Mouse (Mus musculus) liver, embryonic 11.5 days (tissue): ENCODE measurements around the gene Wnt8b. TPM values are rescaled to one million over a fixed set of nuclear protein-coding genes. Genes with fewer than 3 reads are reported as not detected.

Experiments used
- ATAC-seq: fragments of 200-750 bp; cut with Nextera tagmentation; replicated peaks from 2 replicates; pipeline ENCODE4 v1.8.0; 2017; ENCODE audit warnings: moderate number of reproducible peaks, mild to moderate bottlenecking, moderate TSS enrichment, moderate library complexity; ENCODE audit not compliant: low FRiP score
- DNase-seq: peaks from one replicate; pipeline ENCODE4 v3.0.0-alpha.2; 2017; ENCODE audit warnings: low spot score
- H3K27ac ChIP-seq: fragments of 300-500 bp; sonication (generic); 2 replicates; pipeline ENCODE4 v1.5.1; 2014; ENCODE audit warnings: mild to moderate bottlenecking, low read depth, low read length, control low read depth
- H3K27me3 ChIP-seq: fragments of 300-500 bp; sonication (generic); replicated peaks from 2 replicates; pipeline ENCODE4 v1.6.1; 2014; ENCODE audit warnings: low read length, mixed read lengths; ENCODE audit not compliant: control insufficient read depth, insufficient read depth
- H3K36me3 ChIP-seq: fragments of 300-500 bp; sonication (generic); 2 replicates; pipeline ENCODE4 v1.6.1; 2014; ENCODE audit warnings: mild to moderate bottlenecking, low read length, moderate library complexity, mixed read lengths; ENCODE audit not compliant: control insufficient read depth, insufficient read depth
- H3K4me1 ChIP-seq: fragments of 300-500 bp; sonication (generic); replicated peaks from 2 replicates; pipeline ENCODE4 v1.6.1; 2014; ENCODE audit warnings: low read length, mixed read lengths; ENCODE audit not compliant: control insufficient read depth, insufficient read depth
- H3K4me2 ChIP-seq: fragments of 300-500 bp; sonication (generic); 2 replicates; pipeline ENCODE4 v1.6.1; 2014; ENCODE audit warnings: mild to moderate bottlenecking, control low read depth, moderate library complexity
- H3K4me3 ChIP-seq: fragments of 300-500 bp; sonication (generic); 2 replicates; pipeline ENCODE4 v1.5.1; 2014; ENCODE audit warnings: low read depth, low read length, control low read depth
- H3K9ac ChIP-seq: fragments of 300-500 bp; sonication (generic); 2 replicates; pipeline ENCODE4 v1.6.1; 2014; ENCODE audit warnings: low read depth, low read length, control low read depth
- H3K9me3 ChIP-seq: fragments of 300-500 bp; sonication (generic); 2 replicates; pipeline ENCODE4 v1.6.1; 2016; ENCODE audit warnings: low read length, inconsistent platforms, mixed read lengths; ENCODE audit not compliant: control insufficient read depth
- WGBS: fragments of 180-500 bp; shearing (Covaris S2); extraction: QIAGEN DNeasy Blood & Tissue Kit; methylation state at CpG from one replicate; pipeline ENCODE4 v1.1.7; 2014; 5-methylcytosine and 5-hydroxymethylcytosine counted together
- polyA plus RNA-seq: library from polyadenylated mRNA; unstranded; fragments of >200 nt; fragmentation: Nextera tagmentation; extraction: Ambion mirVana; gene quantifications from 2 replicates; pipeline ENCODE4 v1.2.1, GENCODE M21; 2014

Wnt8b gene
- polyA plus RNA-seq, 1 experiment from 2014 or later: not detected

GRCm38 (mm10) chr19:44514521-44515451, 21.5 kb downstream of the Wnt8b start:
- Histone ChIP-seq H3K27me3 (peaks cover 78% of the 10 kb centered on the region), H3K36me3 (no peaks in the 10 kb centered on the region), H3K4me3 (no peak overlapping the region), H3K4me1 (no peaks in the 10 kb centered on the region), H3K4me2 (no peak overlapping the region), H3K9me3 (no peaks in the 10 kb centered on the region), H3K27ac (no peak overlapping the region), H3K9ac (no peak overlapping the region)
- ATAC-seq (no peak), DNase-seq (no peak)
- WGBS: 13% methylated on average over 14 of the region's 14 CpGs

- H3K27me3 ChIP-seq: peaks cover 68% of the 10 kb centered on the region
- no peak overlapping the region for H3K27ac ChIP-seq
- H3K9ac ChIP-seq: no peak overlapping the region
- WGBS: 42% methylated on average over 6 of the region's 6 CpGs
- DNase-seq: no peak
- H3K4me3 ChIP-seq: no peak overlapping the region
- no peak for ATAC-seq
- no peaks in the 10 kb centered on the region for H3K36me3 ChIP-seq
- no peak overlapping the region for H3K4me2 ChIP-seq
- no peaks in the 10 kb centered on the region for H3K4me1 ChIP-seq
- no peaks in the 10 kb centered on the region for H3K9me3 ChIP-seq
Observed at GRCm38 (mm10) chr19:44515769-44516168, 22.5 kb downstream of the Wnt8b start.

DNA sequence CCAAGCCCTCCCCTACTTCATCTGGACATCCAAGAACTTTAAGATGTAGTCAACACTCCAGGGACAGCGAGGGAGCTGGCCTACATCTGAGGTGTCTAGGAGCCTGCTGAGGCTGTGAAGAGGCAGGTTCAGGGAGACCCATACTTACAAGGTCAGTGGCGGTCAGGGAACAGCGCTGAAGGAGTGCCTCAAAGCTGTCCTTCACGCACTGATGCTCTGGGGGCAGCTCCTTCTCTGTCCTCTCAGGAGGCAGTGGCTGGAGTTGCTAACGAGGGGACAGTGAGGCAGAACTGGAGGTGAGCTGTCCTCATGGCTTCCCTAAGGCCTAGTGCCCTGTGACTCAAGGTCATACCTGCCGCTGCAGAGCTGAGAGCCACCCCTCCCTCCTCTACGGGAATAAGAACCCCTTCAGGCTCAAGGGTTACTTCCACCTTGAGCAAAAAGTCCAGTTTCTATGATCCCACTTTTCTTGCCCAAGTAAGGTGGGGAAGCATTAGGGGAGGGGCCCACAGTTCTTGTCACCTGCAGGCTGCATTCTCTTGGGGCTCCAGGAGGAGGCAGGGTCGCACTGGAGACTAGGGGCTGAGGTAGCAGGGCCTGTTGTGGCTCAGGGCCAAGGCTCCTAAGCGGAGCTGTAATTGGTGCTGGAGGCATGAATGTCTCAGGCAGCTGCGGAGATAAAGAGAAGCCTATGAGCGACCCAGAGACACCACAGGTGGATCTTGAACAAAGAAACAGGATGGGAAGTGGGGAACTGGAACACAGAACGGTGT, 24.9 kb downstream of the Wnt8b start:
- H3K9ac ChIP-seq: no peak overlapping the region
- no peak for ATAC-seq
- H3K27me3 ChIP-seq: peaks cover 44% of the 10 kb centered on the region
- no peaks in the 10 kb centered on the region for H3K4me1 ChIP-seq
- H3K27ac ChIP-seq: no peak overlapping the region
- 57% methylated on average over 12 of the region's 12 CpGs for WGBS
- no peak overlapping the region for H3K4me3 ChIP-seq
- no peaks in the 10 kb centered on the region for H3K36me3 ChIP-seq
- DNase-seq: no peak
- no peaks in the 10 kb centered on the region for H3K9me3 ChIP-seq
- H3K4me2 ChIP-seq: no peak overlapping the region

DNA sequence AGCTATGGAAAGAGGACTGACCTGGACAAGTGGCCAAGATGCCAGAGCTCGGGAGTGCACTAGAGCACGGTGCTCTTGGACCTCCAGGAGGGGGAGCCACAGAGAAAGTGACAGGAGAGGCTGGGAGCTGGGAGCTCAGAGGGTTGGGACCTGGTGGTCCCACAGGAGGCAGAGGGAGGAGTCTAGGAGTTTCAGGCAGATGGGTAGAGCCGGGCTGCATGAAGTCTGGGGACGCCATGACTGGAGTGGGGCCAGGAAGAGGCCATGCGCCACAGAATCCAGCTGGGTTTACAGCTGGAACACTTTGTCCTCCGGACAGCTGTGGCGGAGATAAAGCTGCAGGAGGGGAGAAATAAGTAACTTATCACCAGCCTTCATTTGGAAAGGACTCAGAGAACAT, 25.9 kb downstream of the Wnt8b start:
- Histone ChIP-seq H3K9me3 (no peaks in the 10 kb centered on the region), H3K4me3 (no peak overlapping the region), H3K27me3 (peaks cover 34% of the 10 kb centered on the region), H3K36me3 (no peaks in the 10 kb centered on the region), H3K4me1 (no peaks in the 10 kb centered on the region), H3K4me2 (no peak overlapping the region), H3K9ac (no peak overlapping the region), H3K27ac (no peak overlapping the region)
- DNase-seq (no peak), ATAC-seq (no peak)
- 35% methylated on average over 7 of the region's 7 CpGs for WGBS

GRCm38 (mm10) chr19:44525551-44526205, 32.4 kb downstream of the Wnt8b start:
- no peak for DNase-seq
- Histone ChIP-seq H3K36me3 (no peaks in the 10 kb centered on the region), H3K9me3 (no peaks in the 10 kb centered on the region), H3K9ac (no peak overlapping the region), H3K27ac (no peak overlapping the region), H3K27me3 (peaks cover 5% of the 10 kb centered on the region; the same call in 1 of the 2 replicates), H3K4me1 (no peaks in the 10 kb centered on the region), H3K4me3 (no peak overlapping the region), H3K4me2 (no peak overlapping the region)
- WGBS: 75% methylated on average over 9 of the region's 9 CpGs
- ATAC-seq: no peak

GRCm38 (mm10) chr19:44530018-44530417, 36.7 kb downstream of the Wnt8b start:
- Histone ChIP-seq H3K27ac (no peak overlapping the region), H3K4me3 (no peak overlapping the region), H3K9ac (no peak overlapping the region), H3K4me1 (no peaks in the 10 kb centered on the region), H3K4me2 (no peak overlapping the region), H3K27me3 (peaks cover 5% of the 10 kb centered on the region; the same call in 1 of the 2 replicates), H3K36me3 (no peaks in the 10 kb centered on the region), H3K9me3 (no peaks in the 10 kb centered on the region)
- ATAC-seq (no peak), DNase-seq (no peak)
- WGBS: 78% methylated on average over 6 of the region's 6 CpGs

- Histone ChIP-seq H3K9ac (no peak overlapping the region), H3K9me3 (no peaks in the 10 kb centered on the region), H3K4me1 (no peaks in the 10 kb centered on the region), H3K36me3 (no peaks in the 10 kb centered on the region), H3K4me2 (no peak overlapping the region), H3K4me3 (no peak overlapping the region), H3K27ac (no peak overlapping the region), H3K27me3 (peaks cover 3% of the 10 kb centered on the region; the same call in 1 of the 2 replicates)
- ATAC-seq (no peak), DNase-seq (no peak)
- 40% methylated on average over 3 of the region's 3 CpGs for WGBS
Observed at GRCm38 (mm10) chr19:44535376-44535775, 42.1 kb downstream of the Wnt8b start.

GRCm38 (mm10) chr19:44537416-44537815, 44.1 kb downstream of the Wnt8b start:
- 80% methylated on average over 8 of the region's 8 CpGs for whole genome bisulfite sequencing

More at GRCm38 (mm10) chr19:44537416-44537815, 44.1 kb downstream of the Wnt8b start:
- Histone ChIP-seq H3K27me3 (no peaks in the 10 kb centered on the region), H3K4me3 (no peak overlapping the region), H3K9me3 (peaks cover 5% of the 10 kb centered on the region; the same call in 1 of the 2 replicates), H3K27ac (no peak overlapping the region), H3K4me1 (no peaks in the 10 kb centered on the region), H3K9ac (no peak overlapping the region), H3K4me2 (no peak overlapping the region), H3K36me3 (no peaks in the 10 kb centered on the region)
- no peak for ATAC-seq
- DNase-seq: no peak
